Mouse (Mus musculus) neural tube, embryonic 15.5 days (tissue): ENCODE data around the gene Ugt3a1. TPM values are rescaled to one million over a fixed set of nuclear protein-coding genes. Genes with fewer than 3 reads are reported as not detected.

Experiments
- ATAC-seq: fragments of 200-750 bp; cut with Nextera tagmentation; 2 replicates; pipeline ENCODE4 v1.8.0; 2017; ENCODE audit warnings: mild to moderate bottlenecking, moderate TSS enrichment, moderate library complexity; ENCODE audit not compliant: low FRiP score
- H3K27ac ChIP-seq: fragments of 300-500 bp; sonication (generic); replicated peaks from 2 replicates; pipeline ENCODE4 v1.5.1; 2015; ENCODE audit warnings: mild to moderate bottlenecking, inconsistent platforms
- H3K27me3 ChIP-seq: fragments of 300-500 bp; sonication (generic); replicated peaks from 2 replicates; pipeline ENCODE4 v1.6.1; 2015; ENCODE audit warnings: inconsistent platforms
- H3K36me3 ChIP-seq: fragments of 300-500 bp; sonication (generic); 2 replicates; pipeline ENCODE4 v1.6.1; 2015; ENCODE audit warnings: inconsistent platforms
- H3K4me1 ChIP-seq: fragments of 300-500 bp; sonication (generic); 2 replicates; pipeline ENCODE4 v1.6.1; 2015; ENCODE audit warnings: inconsistent platforms
- H3K4me2 ChIP-seq: fragments of 300-500 bp; sonication (generic); 2 replicates; pipeline ENCODE4 v1.6.1; 2015; ENCODE audit warnings: inconsistent platforms, mild to moderate bottlenecking, moderate library complexity
- H3K4me3 ChIP-seq: fragments of 300-500 bp; sonication (generic); replicated peaks from 2 replicates; pipeline ENCODE4 v1.5.1; 2015; ENCODE audit warnings: mild to moderate bottlenecking, inconsistent platforms
- H3K9ac ChIP-seq: fragments of 300-500 bp; sonication (generic); replicated peaks from 2 replicates; pipeline ENCODE4 v1.6.1; 2015; ENCODE audit warnings: mild to moderate bottlenecking, inconsistent platforms
- H3K9me3 ChIP-seq: fragments of 300-500 bp; sonication (generic); replicated peaks from 2 replicates; pipeline ENCODE4 v1.6.1; 2016; ENCODE audit warnings: inconsistent platforms
- WGBS: fragments of 180-500 bp; shearing (Covaris S2); methylation state at CpG from one replicate; pipeline ENCODE4 v1.1.7; 2015; ENCODE audit warnings: mixed read lengths; 5-methylcytosine and 5-hydroxymethylcytosine counted together
- polyA plus RNA-seq: library from polyadenylated mRNA; unstranded; fragments of >200 nt; fragmentation: Nextera tagmentation; extraction: Ambion mirVana; gene quantifications from 2 replicates; pipeline ENCODE4 v1.2.1, GENCODE M21; 2015

The Ugt3a1 gene
- polyA plus RNA-seq, 1 experiment from 2014 or later = not detected

DNA sequence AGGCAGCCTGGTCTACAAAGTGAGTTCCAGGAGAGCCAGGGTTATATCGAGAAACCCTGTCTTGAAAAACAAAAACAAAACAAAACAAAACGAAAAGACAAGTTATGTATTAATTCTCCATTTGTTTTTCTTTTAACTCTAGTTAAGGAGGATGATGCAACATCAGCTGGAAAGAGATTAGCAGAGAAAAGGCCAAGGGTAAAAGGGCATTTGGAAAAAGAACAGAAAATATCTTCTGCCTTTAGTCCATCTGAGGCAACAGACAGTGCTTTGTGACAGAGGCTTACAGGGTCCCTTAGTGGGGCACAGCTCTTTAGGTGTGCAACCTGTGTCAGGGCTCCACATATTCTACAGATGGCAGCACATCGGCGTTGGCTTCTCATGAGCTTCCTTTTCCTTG is 58.7 kb downstream of the Ugt3a1 start, which contains the start of gene Ugt3a2:
Ugt3a2 (plus strand) TSS at position 210 of the 400 bp plus-strand sequence.
- H3K27ac ChIP-seq = no peak within 1 kb of the TSS
- no peak within 1 kb of the TSS for H3K9ac ChIP-seq
- no peak within 1 kb of the TSS for H3K4me2 ChIP-seq
- no peaks in the 10 kb centered on the region for H3K27me3 ChIP-seq
- ATAC-seq = no peak
- WGBS = 91% methylated on average over 4 of the region's 4 CpGs
- H3K4me3 ChIP-seq = no peak within 1 kb of the TSS
- H3K36me3 ChIP-seq = no peaks in the 10 kb centered on the region
- H3K4me1 ChIP-seq = no peaks in the 10 kb centered on the region
- no peaks in the 10 kb centered on the region for H3K9me3 ChIP-seq

DNA sequence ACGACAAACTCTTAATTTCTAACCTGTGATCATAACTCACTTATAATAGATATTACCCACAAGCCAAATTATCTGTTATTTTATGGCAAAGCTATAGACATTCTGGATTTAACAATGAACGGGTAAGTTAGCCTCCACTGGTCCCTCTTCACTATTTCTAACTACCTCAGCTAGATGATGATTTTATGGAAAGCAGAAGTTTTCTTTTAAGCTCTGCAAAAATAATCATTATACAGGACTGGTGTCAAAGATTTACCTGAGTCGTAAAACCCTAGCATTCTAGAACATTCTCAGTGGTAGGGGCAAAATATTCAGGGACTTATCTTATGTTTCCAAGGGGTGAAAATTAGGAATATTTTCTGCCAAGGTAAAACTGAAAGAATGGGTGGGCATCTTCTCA is 59.9 kb downstream of the Ugt3a1 start:
- WGBS = 84% methylated on average over 3 of the region's 3 CpGs
- Histone ChIP-seq H3K4me3 (no peak overlapping the region), H3K36me3 (no peaks in the 10 kb centered on the region), H3K4me1 (no peaks in the 10 kb centered on the region), H3K9ac (no peak overlapping the region), H3K9me3 (no peaks in the 10 kb centered on the region), H3K4me2 (no peak overlapping the region), H3K27me3 (no peaks in the 10 kb centered on the region), H3K27ac (no peak overlapping the region)
- no peak for ATAC-seq

DNA sequence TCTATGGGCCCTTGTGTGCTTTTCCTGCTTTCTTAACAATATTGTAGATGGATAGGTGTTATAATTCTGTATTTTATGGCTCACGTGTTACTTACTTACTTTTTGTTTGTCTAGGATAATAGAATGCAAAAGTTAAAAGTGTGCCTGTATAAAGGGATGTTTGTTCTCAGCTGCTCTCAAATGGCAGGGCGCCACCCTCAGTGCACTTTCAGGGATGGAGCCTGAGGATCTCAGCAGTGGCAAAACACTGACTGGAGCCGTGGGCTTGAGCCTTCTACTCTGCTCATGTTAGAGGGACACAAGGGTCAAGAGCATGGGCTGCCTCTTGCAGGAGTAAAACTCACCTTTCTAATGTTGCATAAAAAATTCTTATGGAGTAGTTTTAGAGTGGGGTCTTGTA is 60.3 kb downstream of the Ugt3a1 start:
- H3K36me3 ChIP-seq = no peaks in the 10 kb centered on the region
- no peak for ATAC-seq
- H3K4me2 ChIP-seq = no peak overlapping the region
- 76% methylated on average over 3 of the region's 3 CpGs for WGBS
- H3K4me3 ChIP-seq = no peak overlapping the region
- no peaks in the 10 kb centered on the region for H3K27me3 ChIP-seq
- no peaks in the 10 kb centered on the region for H3K4me1 ChIP-seq
- no peaks in the 10 kb centered on the region for H3K9me3 ChIP-seq
- H3K27ac ChIP-seq = no peak overlapping the region
- H3K9ac ChIP-seq = no peak overlapping the region

DNA sequence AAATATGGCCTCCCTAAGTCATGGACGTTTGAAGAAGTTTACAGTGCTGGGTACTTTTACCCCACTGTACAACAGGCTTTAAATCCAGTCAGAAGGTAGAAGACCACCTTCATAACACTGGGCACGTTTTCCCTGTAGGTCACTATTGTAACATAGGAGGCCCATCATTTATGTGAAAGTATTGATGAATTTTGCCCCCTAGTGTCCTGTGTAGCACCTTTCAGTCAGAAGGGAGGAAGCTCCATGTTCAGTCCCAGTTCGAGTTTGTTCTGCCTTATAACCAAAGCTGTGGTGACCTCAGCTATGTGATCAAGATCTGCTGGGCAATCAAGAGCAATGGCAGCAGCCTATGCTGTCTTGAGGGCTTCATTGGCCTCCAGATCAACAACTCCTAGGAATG is 72.1 kb downstream of the Ugt3a1 start:
- H3K9me3 ChIP-seq = no peaks in the 10 kb centered on the region
- H3K36me3 ChIP-seq = no peaks in the 10 kb centered on the region
- no peak for ATAC-seq
- no peaks in the 10 kb centered on the region for H3K4me1 ChIP-seq
- H3K27ac ChIP-seq = no peak overlapping the region
- H3K4me3 ChIP-seq = no peak overlapping the region
- no peak overlapping the region for H3K4me2 ChIP-seq
- no peak overlapping the region for H3K9ac ChIP-seq
- H3K27me3 ChIP-seq = no peaks in the 10 kb centered on the region
- WGBS = 63% methylated on average over 3 of the region's 3 CpGs

DNA sequence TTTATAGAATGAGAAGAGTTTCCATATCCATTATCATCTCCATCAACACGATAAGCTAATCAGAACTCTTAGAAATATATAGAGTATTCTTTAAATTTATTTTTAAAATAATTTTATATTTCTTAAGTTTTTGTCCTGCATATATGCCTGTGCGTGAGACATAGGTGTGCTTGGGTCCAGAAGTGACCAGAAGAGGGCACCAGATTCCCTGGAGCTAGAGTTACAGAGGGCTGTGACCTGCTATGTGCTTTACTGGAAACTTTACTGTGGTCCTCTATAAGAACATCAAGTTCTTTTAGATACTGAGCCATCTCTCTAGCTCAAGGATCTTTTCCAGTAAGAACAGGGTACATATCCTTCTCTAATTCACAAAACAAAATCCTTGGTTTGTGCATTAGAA is 86.1 kb downstream of the Ugt3a1 start:
- no peaks in the 10 kb centered on the region for H3K9me3 ChIP-seq
- H3K4me3 ChIP-seq = no peak overlapping the region
- no peak for ATAC-seq
- 61% methylated on average over 2 of the region's 2 CpGs for WGBS
- no peaks in the 10 kb centered on the region for H3K36me3 ChIP-seq
- H3K9ac ChIP-seq = no peak overlapping the region
- no peak overlapping the region for H3K27ac ChIP-seq
- H3K4me2 ChIP-seq = no peak overlapping the region
- no peaks in the 10 kb centered on the region for H3K4me1 ChIP-seq
- H3K27me3 ChIP-seq = no peaks in the 10 kb centered on the region

Other genes starting within 250 kb of the Ugt3a1 start
- gene Nadk2, start 205.6 kb upstream of the Ugt3a1 start, polyA plus RNA-seq = 26.9 and 29.6 TPM in 2 replicates
- gene Lmbrd2, start 136.3 kb upstream of the Ugt3a1 start, polyA plus RNA-seq = 3.4 and 4.6 TPM in 2 replicates
- gene Skp2, start 121.5 kb upstream of the Ugt3a1 start, polyA plus RNA-seq = 17.2 and 23.8 TPM in 2 replicates
- not detected in 2 replicates for gene Ugt3a2, start 58.7 kb downstream of the Ugt3a1 start, polyA plus RNA-seq
- 3.1 and 5.2 TPM in 2 replicates for gene Capsl, start 159.1 kb downstream of the Ugt3a1 start, polyA plus RNA-seq